Mouse (Mus musculus): Measurements from ENCODE around the gene Ick. TPM values are rescaled to one million over a fixed set of nuclear protein-coding genes. Genes with fewer than 3 reads are reported as not detected.
A peak's percentile ranks its signal among the peaks of the same experiment; 100 is the strongest.

The Ick gene
- polyA plus RNA-seq, 1 experiment from 2014 or later = 4.6 TPM

- Histone ChIP-seq H3K36me3 (replicated peaks) (peaks cover 62% of the 10 kb centered on the region), H3K9me3 (replicated peaks) (no peaks in the 10 kb centered on the region), H3K9ac (no peak overlapping the region), H3K4me3 (replicated peaks) (peak overlapping the region; percentile 96), H3K27ac (replicated peaks) (peak overlapping the region; percentile 99), H3K4me1 (replicated peaks) (peaks cover 53% of the 10 kb centered on the region), H3K27me3 (no peaks in the 10 kb centered on the region), H3K4me2 (peak overlapping the region; percentile 97)
- no peak for ATAC-seq (ENCODE audit: insufficient read depth)
- 77% methylated on average over 8 of the region's 8 CpGs for WGBS (ENCODE audit: insufficient replicate concordance)
Measured at GRCm38 (mm10) chr9:78103965-78104560, 4.9 kb upstream of the Ick start.

DNA sequence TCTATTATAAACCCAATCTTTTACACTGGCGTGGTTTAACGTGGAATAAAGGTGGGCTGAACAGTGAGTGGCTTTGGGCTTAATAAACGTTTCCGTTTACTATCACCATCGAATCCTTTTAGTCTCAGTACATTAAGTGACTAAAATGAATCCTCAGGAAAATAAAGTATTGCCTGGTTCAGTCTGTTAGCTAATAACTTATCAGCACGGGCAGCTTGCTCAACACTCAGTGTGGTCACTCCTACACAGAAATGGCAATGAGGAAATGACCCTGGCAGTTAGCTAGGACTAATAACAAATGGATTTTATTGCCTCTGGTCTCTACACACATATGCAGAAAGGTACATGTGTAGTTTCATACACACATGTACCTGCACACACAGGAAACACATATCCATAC lies 4.0 kb upstream of the Ick start:
- 13% methylated on average over 6 of the region's 6 CpGs for WGBS (ENCODE audit: insufficient replicate concordance)
- ATAC-seq (ENCODE audit: insufficient read depth) = peak; percentile 24
- H3K4me2 ChIP-seq = peak overlapping the region; percentile 97

DNA sequence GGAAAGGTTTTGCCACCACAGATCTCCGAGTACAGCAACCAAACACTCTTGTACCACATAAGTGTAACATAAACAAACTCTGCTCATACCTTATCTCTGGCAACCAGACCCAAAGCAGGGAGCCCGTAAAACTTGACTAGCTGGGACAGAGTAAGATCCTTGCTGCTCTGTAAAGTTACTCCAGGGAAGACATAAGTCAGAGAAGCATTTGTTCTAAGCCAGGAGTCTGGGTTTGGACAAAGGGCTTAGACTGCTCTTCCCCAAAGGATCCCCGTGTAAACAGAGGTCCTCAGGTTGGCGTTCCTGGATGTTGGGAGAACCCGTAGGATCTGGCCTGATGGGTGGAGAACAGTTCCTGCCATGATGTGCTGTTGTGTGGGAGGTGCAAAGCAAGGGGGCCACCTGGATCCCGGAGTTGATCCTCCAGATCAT lies 3.5 kb upstream of the Ick start:
- no peaks in the 10 kb centered on the region for H3K9me3 ChIP-seq (replicated peaks)
- peak overlapping the region; percentile 97 for H3K4me2 ChIP-seq
- peak; percentile 78 for ATAC-seq (ENCODE audit: insufficient read depth)
- peaks cover 67% of the 10 kb centered on the region for H3K4me1 ChIP-seq (replicated peaks)
- H3K9ac ChIP-seq = peak overlapping the region; percentile 100
- H3K36me3 ChIP-seq (replicated peaks) = peaks cover 48% of the 10 kb centered on the region
- 13% methylated on average over 6 of the region's 6 CpGs for WGBS (ENCODE audit: insufficient replicate concordance)
- peak overlapping the region; percentile 99 for H3K27ac ChIP-seq (replicated peaks)
- peak overlapping the region; percentile 96 for H3K4me3 ChIP-seq (replicated peaks)
- H3K27me3 ChIP-seq = no peaks in the 10 kb centered on the region

More for the DNA sequence above, 4.0 kb upstream of the Ick start:
- Histone ChIP-seq H3K9me3 (replicated peaks) (no peaks in the 10 kb centered on the region), H3K27ac (replicated peaks) (peak overlapping the region; percentile 99), H3K36me3 (replicated peaks) (peaks cover 53% of the 10 kb centered on the region), H3K4me3 (replicated peaks) (peak overlapping the region; percentile 96), H3K27me3 (no peaks in the 10 kb centered on the region), H3K9ac (peak overlapping the region; percentile 100), H3K4me1 (replicated peaks) (peaks cover 62% of the 10 kb centered on the region)

GRCm38 (mm10) chr9:78106821-78107220 lies 2.2 kb upstream of the Ick start:
- peak overlapping the region; percentile 96 for H3K4me3 ChIP-seq (replicated peaks)
- WGBS (ENCODE audit: insufficient replicate concordance) = 53% methylated on average over 4 of the region's 4 CpGs
- peak overlapping the region; percentile 97 for H3K4me2 ChIP-seq
- no peak for ATAC-seq (ENCODE audit: insufficient read depth)
- H3K27me3 ChIP-seq = no peaks in the 10 kb centered on the region
- peaks cover 35% of the 10 kb centered on the region for H3K36me3 ChIP-seq (replicated peaks)
- peaks cover 63% of the 10 kb centered on the region for H3K4me1 ChIP-seq (replicated peaks)
- H3K27ac ChIP-seq (replicated peaks) = peak overlapping the region; percentile 99
- H3K9ac ChIP-seq = peak overlapping the region; percentile 100
- H3K9me3 ChIP-seq (replicated peaks) = no peaks in the 10 kb centered on the region

- WGBS (ENCODE audit: insufficient replicate concordance) = 15% methylated on average over 6 of the region's 6 CpGs
- Histone ChIP-seq H3K9ac (peak overlapping the region; percentile 100), H3K4me1 (replicated peaks) (peaks cover 59% of the 10 kb centered on the region), H3K9me3 (replicated peaks) (no peaks in the 10 kb centered on the region), H3K27me3 (no peaks in the 10 kb centered on the region), H3K27ac (replicated peaks) (peak overlapping the region; percentile 99), H3K36me3 (replicated peaks) (peaks cover 30% of the 10 kb centered on the region), H3K4me2 (peak overlapping the region; percentile 97), H3K4me3 (replicated peaks) (peak overlapping the region; percentile 96)
- ATAC-seq (ENCODE audit: insufficient read depth) = no peak
Measured at GRCm38 (mm10) chr9:78107582-78107911, 1.4 kb upstream of the Ick start.

DNA sequence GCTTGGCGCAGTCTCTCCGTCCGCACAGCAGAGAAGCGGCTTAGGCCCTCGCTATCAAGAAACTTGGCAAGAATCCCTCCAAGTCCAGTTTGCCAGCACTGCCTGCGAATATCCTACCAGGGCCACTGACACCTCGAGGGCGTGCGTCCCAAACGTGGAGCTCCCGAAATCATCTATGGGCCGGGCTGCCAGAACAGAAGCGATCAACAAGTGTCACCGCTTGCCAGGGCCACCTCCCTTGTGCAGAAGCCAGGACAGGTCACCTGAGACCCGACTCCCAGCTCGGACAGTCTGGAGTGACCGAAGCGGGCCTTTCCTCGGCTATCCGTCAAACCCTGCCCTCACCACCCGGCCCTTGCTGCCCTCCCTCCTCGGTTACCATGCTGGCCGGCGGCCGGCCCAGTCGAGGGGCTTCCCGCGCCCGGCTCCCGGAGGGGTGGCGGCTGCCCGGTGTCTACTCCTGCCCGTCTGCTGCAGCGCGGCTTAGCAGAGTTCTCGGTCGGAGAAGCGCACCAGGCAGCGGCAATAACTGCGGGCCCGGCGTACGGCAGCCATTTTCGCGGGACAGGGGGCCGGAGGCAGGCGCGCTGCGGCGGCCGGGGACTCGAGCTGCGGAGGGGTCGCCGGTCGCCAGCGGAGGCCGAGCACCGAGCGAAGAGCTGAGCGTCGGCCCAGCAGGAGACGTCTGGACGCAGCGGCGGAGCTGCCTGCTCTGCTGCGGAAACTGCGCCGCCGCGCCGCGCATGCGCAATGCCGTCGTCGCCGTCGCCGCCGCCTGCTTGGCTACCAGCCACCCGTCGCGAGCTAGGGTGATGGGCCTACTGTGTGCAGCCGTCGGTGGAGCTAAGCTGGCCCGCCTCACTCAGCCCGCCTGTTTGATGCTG lies 838 bp upstream of the Ick start:
- peak overlapping the region; percentile 96 for H3K4me3 ChIP-seq (replicated peaks)
- under 1% methylated on average over 88 of the region's 88 CpGs for WGBS (ENCODE audit: insufficient replicate concordance)
- peak overlapping the region; percentile 100 for H3K9ac ChIP-seq

DNA sequence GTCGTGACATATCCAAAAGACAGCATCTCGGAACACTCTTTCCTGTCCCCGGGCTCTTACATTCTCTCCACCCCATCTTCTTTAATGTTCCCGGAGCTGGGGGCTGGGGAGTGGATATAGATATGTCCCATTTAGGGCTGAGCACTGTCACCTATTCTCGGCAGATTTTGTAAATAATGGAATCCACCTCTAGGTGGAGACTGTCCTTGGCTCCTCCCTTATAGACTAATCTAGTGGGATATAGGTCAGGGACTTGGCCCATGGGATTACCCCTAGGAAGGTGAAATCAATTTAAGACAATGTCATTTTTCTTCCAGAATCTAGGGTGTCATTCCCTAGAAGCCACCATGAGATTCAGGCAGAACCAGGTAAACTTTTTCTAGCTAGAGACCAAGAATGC lies 664 bp downstream of the Ick start:
- Histone ChIP-seq H3K4me3 (replicated peaks) (peak overlapping the region; percentile 96), H3K36me3 (replicated peaks) (peaks cover 11% of the 10 kb centered on the region; the same call in 1 of the 2 replicates), H3K9ac (peak overlapping the region; percentile 100; the same call in 1 of the 2 replicates), H3K4me1 (replicated peaks) (peaks cover 59% of the 10 kb centered on the region), H3K27me3 (no peaks in the 10 kb centered on the region), H3K27ac (replicated peaks) (peak overlapping the region; percentile 99), H3K9me3 (replicated peaks) (no peaks in the 10 kb centered on the region), H3K4me2 (peak overlapping the region; percentile 97)
- no peak for ATAC-seq (ENCODE audit: insufficient read depth)
- 32% methylated on average over 5 of the region's 5 CpGs for WGBS (ENCODE audit: insufficient replicate concordance)

More for the DNA sequence above, 838 bp upstream of the Ick start:
- H3K36me3 ChIP-seq (replicated peaks) = peaks cover 25% of the 10 kb centered on the region
- no peaks in the 10 kb centered on the region for H3K27me3 ChIP-seq
- ATAC-seq (ENCODE audit: insufficient read depth) = peak; percentile 80
- peak overlapping the region; percentile 97 for H3K4me2 ChIP-seq
- H3K27ac ChIP-seq (replicated peaks) = peak overlapping the region; percentile 99
- H3K9me3 ChIP-seq (replicated peaks) = no peaks in the 10 kb centered on the region
- peaks cover 60% of the 10 kb centered on the region for H3K4me1 ChIP-seq (replicated peaks)

DNA sequence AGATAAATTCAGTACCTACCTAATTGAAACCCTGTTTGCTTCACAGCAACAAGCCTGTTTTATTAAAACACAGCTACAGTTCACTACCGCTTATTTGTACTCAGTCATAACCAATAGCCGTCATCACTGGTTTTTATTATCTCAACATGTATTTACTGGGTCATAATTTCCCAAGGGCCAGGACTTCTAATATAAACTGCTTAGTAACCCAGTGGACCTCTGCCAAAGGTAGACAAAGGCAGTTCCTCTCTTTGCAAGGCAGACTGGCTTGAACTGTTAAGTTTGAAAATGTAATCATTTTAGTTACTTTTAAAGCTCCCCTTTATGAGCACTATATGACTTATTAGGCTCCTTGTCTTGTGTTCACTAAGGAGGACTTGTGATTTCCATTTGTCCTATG lies 2.5 kb downstream of the Ick start:
- Histone ChIP-seq H3K4me2 (no peak overlapping the region), H3K4me1 (replicated peaks) (peaks cover 55% of the 10 kb centered on the region), H3K36me3 (replicated peaks) (peaks cover 5% of the 10 kb centered on the region; the same call in 1 of the 2 replicates), H3K27ac (replicated peaks) (no peak overlapping the region), H3K9ac (no peak overlapping the region), H3K4me3 (replicated peaks) (no peak overlapping the region), H3K9me3 (replicated peaks) (no peaks in the 10 kb centered on the region), H3K27me3 (no peaks in the 10 kb centered on the region)
- no peak for ATAC-seq (ENCODE audit: insufficient read depth)
- WGBS (ENCODE audit: insufficient replicate concordance) = 85% methylated on average over 2 of the region's 2 CpGs

DNA sequence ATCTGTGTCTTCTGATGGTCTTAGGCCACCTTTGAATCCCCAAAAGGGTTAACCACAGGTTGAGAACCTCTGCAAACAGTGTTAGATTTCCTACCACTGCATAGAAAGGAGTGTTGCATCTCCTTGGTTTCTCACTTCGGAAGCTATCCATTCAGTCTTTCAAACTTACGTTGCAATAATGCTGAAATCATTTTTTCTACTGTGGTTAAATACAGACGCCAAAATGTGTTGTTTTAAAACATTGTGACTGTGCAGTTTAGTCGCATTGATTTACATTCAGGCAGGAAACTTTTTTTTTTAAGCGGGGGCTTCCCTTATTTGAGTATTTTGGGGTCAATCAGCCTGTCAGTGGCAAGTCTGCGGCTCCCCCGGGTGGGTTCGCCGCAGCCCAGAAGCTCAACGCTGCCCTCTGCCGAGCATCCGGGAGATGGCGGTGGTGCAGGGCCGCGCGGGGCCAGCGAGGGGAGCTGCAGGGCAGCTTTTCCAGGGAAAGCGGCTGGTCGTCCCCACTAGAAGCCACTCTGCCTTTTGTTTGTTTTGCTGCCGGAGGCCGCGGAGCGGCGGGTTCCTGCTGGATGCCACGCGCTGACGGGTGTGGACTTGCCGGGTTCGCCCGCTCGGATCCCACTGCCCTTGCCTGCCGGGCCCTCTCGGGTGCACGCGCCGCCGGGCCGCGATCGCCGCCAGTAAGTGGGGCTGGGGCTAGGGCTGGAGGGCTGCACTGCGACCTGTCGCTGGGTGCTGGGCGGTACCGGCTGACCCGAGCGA lies 4.0 kb downstream of the Ick start:
- no peaks in the 10 kb centered on the region for H3K36me3 ChIP-seq (replicated peaks)
- 2% methylated on average over 47 of the region's 47 CpGs for WGBS (ENCODE audit: insufficient replicate concordance)

DNA sequence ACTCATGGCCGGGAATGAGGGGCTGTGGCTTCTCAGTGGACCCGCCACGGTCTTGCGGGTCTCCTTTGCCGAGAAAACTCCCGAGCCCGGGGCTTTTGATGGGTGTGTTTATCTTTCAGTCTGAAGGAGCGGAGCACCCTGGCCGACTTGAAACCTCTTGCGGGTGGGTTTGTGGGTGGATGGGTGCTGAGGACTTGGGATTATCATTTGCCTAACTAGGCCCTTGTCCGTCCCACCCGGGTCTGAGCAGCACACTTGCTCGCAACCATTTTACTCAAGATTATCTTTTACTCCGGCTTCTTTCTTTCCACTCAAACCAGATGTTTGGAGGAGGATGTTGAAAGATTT lies 4.5 kb downstream of the Ick start:
- Histone ChIP-seq H3K4me1 (replicated peaks) (peaks cover 63% of the 10 kb centered on the region), H3K9ac (peak overlapping the region; percentile 91), H3K27ac (replicated peaks) (peak overlapping the region; percentile 79), H3K4me2 (peak overlapping the region; percentile 89), H3K36me3 (replicated peaks) (no peaks in the 10 kb centered on the region), H3K4me3 (replicated peaks) (peak overlapping the region; percentile 85), H3K9me3 (replicated peaks) (no peaks in the 10 kb centered on the region), H3K27me3 (no peaks in the 10 kb centered on the region)
- peak; percentile 5; the same call in 1 of the 2 replicates for ATAC-seq (ENCODE audit: insufficient read depth)
- WGBS (ENCODE audit: insufficient replicate concordance) = 1% methylated on average over 14 of the region's 14 CpGs

More for the DNA sequence above, 4.0 kb downstream of the Ick start:
- Histone ChIP-seq H3K9me3 (replicated peaks) (no peaks in the 10 kb centered on the region), H3K27me3 (no peaks in the 10 kb centered on the region), H3K4me1 (replicated peaks) (peaks cover 59% of the 10 kb centered on the region), H3K27ac (replicated peaks) (peak overlapping the region; percentile 79), H3K4me2 (peak overlapping the region; percentile 89), H3K9ac (peak overlapping the region; percentile 91), H3K4me3 (replicated peaks) (peak overlapping the region; percentile 85)
- peak; percentile 51 for ATAC-seq (ENCODE audit: insufficient read depth)

DNA sequence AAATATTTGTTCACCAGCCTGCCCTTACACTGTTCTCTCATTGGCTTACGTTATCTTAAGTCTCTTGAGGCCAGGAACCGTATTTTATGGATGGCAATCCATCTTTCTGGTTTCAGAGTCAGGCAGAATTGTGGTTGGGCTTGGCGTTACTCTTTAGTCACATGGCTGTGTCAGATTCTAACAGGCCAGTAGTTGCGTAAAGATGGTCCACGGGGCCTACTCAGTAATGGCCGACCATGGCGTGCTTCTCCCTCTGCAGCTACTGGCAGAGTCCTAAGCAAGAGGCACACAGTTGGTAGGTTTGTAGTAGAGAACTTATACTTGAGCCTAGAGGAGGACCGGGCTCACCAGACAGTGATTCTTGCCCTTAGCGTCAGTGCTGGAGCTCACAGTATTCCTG lies 6.8 kb downstream of the Ick start:
- no peaks in the 10 kb centered on the region for H3K9me3 ChIP-seq (replicated peaks)
- H3K4me2 ChIP-seq = no peak overlapping the region
- no peak for ATAC-seq (ENCODE audit: insufficient read depth)
- H3K27ac ChIP-seq (replicated peaks) = no peak overlapping the region
- H3K4me3 ChIP-seq (replicated peaks) = no peak overlapping the region
- H3K36me3 ChIP-seq (replicated peaks) = no peaks in the 10 kb centered on the region
- H3K9ac ChIP-seq = no peak overlapping the region
- no peaks in the 10 kb centered on the region for H3K27me3 ChIP-seq
- peaks cover 46% of the 10 kb centered on the region for H3K4me1 ChIP-seq (replicated peaks)
- 85% methylated on average over 9 of the region's 9 CpGs for WGBS (ENCODE audit: insufficient replicate concordance)
